Mouse (Mus musculus): ENCODE measurements around the gene Il2.

Il2 gene

DNA sequence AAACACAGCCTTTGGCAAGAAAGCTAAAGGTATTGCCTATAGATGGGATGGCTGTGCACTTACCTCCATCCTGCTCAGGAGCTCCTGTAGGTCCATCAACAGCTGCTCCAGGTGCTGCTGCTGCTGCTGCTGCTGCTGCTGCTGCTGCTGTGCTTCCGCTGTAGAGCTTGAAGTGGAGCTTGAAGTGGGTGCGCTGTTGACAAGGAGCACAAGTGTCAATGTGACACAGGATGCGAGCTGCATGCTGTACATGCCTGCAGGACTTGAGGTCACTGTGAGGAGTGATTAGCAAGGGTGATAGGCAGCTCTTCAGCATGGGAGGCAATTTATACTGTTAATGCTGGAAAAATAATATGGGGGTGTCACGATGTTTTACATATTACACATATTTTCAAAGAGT is at the start of gene Il2:
Gene Il2, minus strand, starts transcription at position 305 of the 400 bp plus-strand sequence.
- peak; percentile 19 for DNase-seq (ENCODE audit: low read depth)

DNA sequence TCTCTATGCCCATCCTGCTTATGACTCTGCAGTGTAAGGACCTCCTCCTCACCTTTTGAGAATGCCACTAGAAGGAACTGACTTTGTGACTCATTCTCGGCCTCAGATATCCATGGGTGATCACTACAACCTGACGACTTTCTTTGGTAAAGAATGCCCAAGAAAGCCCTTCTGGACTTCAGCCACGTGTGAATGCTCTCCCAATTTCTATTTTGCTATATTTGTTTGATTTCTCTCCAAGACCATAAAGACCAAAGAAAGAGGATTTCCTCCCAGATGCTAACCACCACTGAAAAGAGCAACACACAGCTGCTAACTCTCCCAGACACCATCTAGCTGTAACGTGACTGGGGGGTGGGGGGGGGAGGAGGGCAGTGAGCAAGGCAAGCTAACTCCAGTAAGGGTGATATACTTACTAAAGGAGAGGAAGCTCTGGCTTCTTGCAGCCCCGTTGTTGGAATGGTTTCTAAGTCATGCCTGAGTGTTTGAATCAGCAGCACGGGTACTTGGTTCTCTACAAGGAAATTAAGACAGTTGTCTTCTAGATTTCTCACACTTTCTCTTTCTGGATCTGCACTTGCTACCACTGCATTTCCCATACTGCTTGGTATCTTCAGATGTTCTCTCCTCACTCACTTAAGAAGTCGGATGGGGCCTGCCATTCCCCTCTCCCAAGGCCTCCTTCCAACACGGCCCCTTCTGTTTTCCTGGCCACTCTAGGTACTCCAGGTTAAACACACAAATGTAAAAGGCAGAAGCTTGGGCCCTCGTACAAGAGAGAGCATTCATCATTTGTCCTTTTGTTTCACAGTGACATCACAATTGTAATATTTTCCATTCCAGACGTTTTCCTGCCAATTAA is 49.2 kb upstream of the Il2 start:
- no peak for DNase-seq (ENCODE audit: low read depth)

DNA sequence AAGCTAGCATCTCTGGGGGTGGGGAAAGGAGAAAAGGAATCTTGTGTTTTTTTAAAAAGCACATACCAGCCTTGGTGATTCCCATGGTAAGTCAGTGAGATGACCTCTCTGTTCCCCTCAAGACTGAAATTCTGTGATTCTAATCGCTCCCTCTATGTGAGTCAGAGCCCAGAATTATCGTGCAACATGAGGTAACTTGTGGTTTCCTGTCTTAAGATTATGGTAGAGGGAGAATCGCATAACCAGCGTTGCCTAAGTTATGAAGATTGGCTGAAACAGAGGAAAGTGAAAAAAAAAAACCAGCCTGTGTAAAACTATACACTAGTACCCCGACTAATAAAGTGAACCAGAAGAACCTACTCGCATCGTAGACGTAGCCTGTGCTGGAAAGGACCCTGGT is 47.5 kb upstream of the Il2 start:
- peak; percentile 63 for DNase-seq (ENCODE audit: low read depth)

DNA sequence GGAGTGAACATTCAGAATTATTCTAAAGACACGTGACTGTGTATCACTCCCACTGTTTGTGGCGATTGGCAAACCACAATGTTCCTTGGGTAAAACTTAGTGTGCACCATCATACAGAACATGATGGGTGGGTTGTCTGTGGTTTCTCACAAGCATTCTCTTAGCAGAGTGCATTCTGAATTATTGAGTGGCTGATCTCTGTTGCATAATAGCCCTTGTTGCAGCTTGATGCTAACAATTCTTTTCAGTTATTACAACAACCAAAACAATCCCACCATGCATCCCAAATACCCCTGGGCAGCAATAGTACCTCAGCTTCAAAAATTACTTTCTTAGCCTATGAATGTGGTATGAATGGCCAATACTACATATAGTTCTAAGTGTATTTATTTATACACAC is 43.5 kb upstream of the Il2 start:
- no peak for DNase-seq (ENCODE audit: low read depth)

DNA sequence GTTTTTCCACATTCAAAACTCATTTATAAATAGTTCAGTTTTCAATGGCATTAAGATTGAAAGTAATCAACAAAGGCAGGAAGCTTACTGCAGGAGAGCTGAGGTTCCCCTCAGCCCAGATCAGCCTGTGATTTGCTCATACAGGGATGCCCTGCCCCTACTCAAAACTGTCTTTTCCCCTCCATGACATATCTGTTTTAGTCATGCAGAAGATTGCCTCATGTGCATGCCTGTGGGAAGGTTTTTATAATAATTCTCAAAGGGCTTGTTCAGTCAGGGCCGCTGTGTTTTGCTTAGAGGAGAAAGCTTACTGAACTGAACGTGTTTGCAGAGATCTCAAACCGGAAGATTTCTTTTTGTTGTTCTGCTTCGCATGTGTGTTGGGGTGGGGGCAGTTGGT is 35.3 kb upstream of the Il2 start:
- DNase-seq (ENCODE audit: low read depth), result peak; percentile 26

DNA sequence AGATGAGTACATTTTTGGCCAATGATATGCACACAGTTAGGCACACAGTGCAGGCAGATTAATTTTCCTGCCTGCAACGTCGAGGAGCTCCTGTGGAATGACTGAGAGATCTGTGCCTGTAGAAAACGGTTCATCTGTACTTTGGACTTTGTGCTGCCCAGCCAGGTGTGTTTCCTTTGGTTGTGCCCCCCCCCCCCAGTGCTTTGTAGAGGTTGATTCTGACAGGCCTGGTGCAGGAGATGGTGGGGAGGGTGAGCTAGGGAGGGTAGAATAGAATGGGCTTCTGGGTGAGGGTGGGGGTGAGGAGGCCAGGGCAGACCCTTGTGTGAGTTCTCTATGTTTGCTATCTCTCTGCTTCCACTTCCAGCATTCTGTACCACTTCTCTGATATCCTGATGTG is 32.5 kb upstream of the Il2 start:
- DNase-seq (ENCODE audit: low read depth), result no peak

DNA sequence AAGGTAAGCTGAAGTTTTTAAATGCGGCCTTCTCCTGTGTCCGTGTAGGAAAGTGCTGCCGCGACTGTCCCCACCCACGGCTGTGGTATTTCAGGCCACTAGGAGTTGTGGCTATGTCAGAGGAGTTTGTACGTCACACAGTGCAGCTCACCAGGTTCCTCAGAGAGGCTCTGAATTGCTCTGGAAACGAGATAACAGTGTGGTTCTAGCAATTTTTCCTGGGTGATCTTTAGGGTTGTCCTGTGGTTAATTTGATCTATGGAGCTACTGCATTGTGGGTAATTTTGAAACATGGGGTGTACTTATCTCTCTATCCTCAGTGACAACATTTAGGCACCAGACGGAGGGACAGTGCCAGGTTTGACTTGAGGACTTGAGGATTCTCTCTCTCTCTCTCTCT is 31.3 kb upstream of the Il2 start:
- DNase-seq (ENCODE audit: low read depth), result peak; percentile 30

DNA sequence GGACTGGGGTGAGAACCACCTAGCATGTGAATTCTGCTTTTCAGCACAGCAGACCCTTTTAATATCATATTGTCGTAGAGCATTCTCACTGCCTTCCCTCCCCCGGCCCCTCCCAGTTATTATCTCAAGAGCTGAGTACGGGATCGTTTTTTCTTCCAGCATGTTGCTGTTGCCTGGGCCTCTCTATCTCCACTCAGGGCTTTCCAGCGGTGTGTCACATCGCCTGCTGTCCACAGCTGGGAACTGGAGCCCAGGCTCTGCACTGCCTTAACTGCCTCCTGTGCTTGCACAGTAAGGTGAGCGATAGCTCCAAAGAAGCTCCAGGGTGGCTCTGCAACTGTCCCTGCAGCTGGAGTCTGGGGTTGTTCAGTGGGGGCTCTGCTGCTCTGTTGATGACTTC is 28.6 kb upstream of the Il2 start:
- DNase-seq (ENCODE audit: low read depth), result no peak

DNA sequence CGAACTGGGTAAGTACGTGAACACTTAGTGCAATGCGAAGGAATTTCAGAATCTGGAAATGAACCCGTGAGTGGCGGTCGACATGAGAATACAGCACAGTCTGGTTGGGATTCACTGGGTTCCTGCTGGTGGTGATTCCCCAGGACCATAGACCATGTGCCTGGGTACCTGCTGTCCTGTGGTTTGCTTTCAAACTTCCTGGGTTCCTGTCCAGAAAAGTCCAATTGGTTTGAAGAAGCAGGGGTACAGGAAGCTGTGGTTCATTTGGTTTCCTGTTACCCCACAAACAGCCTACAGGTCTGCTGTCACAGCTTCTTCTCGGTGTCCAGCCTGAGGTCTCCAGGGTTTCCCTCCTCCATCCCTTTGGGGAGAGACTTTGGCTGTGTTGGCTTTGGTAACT is 27.2 kb upstream of the Il2 start:
- peak; percentile 42 for DNase-seq (ENCODE audit: low read depth)

DNA sequence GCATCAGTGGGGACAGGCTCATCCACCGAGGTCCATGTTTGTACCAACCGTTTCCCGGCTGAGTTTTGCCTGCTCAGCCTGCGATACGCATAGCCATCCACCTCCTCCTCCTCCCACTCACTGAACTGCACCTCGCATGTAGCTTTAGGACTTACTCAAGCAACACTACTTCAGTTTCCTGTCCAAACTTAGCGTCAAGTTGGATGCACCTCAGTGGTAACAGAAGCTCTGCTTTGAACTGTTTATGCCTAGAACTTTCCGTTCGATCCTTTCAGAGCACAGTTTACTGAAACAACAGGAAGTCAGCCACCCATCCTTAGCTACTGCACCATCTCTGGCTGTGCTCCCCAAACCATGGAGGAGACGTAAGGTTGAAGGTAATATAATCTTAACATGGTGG is 26.5 kb upstream of the Il2 start:
- peak; percentile 57 for DNase-seq (ENCODE audit: low read depth)

DNA sequence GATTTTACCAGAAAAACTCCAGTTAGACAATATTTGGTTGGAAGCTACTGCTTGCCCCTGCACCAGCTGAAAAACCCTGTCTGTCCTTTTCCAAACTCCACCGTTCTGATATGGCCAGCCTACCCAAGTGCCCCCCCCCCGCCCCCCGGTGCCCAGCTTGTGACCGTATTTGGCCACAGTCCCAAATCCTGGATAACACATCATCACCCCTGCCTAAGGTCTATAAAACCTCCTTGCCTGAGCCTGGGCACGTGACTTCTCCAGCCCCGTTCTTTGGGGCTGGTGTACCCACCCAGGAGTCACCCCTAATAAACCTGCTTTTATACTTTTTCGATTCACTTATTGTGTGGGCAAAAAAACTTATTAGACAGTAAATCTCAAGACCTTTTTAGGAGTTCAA is 21.1 kb upstream of the Il2 start:
- DNase-seq (ENCODE audit: low read depth), result no peak

DNA sequence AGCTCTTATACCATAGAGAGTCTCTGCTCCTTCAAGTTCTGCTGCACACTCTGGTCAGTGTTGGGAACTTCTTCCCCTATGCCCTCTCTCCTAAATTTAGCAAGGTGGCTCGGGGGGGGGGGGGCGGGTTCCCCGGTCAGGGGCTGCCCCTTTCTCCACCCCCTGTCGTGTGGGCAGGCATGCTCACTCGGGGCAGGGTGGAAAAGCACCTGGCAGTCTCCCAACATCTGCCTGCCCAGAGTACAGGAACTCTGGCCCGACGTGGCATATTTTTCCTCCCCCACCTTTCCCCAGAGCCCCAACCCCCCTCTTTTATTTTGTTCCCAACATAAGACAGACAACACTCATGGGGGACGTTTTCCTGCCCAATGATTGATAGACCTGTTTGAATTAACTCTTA is 20.6 kb upstream of the Il2 start:
- DNase-seq (ENCODE audit: low read depth), result no peak

DNA sequence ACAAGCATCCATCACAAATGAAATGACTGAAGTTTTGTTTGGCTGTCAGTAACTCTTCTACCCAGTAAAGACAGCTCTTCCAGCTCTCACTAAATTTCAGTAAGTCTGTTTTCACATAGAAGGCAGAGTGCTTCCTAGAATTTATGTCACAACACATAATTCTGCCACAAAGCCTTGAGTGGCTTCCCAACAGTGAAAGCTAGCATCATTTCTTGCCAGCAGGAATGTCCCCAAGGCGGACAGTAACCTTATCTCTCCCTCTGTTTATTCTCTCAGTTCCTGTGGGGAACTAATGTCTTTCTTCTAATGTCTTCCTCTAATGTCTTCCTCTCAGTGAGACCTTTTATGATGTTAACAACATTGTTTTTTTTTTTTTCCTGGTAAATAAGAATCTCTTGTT is 19.2 kb upstream of the Il2 start:
- DNase-seq (ENCODE audit: low read depth), result no peak

DNA sequence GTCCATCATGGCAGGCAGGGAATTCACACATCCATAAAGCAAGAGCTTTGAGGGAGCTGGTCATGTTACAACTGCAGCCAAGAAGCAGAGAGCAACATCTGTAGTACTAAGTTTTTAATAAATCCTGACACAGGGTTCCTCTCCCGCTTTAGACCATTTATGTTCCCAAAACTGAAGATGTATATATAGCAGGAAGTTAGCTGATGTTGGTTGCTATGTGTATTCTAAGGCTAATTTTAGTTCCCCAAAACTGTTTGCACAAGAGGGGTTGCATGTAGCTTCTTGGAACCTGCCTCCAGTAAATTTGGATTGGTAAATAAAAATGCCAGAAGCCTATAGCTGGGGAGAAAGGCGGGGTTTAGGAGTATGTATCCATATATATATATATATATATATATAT is 16.1 kb upstream of the Il2 start:
- DNase-seq (ENCODE audit: low read depth), result no peak

DNA sequence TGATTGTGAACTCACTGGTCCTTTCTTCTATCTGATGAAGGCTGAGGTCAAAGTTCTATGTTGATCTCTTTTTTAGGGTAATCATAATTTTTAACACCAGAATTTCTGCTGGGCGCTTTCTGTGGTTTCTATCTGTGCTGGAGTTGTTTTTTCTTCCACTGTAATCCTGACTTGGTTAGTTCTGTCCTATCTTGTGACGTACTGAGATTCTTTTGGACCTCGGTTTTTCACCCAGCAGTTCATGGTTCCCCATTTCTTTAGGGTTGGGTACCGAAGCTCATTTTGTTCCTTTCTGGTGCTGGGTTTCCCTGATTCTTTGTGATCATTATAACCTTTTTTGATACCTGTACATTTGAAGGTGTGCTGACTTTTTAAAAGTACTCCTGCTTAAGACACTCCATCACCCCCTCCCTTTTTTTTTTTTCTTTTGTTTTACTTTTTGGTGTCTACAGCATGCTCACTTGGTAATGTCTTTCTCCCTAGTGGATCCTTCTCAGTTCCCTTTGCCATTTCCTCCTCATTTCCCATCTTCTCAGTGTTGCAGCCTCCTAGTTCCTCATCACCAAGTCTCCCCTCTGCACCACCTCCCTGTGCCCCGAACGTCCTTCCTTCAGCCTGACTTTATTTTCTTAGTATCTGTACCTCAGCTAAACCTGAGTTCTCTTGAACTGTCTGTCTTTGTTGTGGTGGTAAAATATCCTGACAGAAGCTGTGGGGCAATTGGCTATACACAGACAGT is 14.6 kb upstream of the Il2 start:
- no peak for DNase-seq (ENCODE audit: low read depth)

DNA sequence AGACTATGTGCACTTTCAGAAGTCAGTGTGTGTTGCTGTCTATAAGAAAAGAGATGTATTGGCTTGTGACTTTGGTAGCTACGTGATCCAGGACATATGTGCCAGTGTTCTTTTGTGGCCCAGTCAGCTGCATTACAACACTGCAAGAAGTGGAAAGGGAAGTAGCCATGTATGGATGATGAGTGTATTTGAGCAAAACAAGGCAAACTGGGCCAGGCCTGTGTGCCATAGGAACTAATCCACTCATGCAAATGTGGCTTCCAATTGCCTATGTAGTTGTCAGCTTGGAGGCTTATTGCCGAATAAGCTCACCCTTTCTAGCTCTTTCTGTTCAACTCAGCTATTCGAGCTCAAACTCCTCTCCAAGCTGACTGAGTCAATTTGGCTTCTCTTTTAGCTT is 13.4 kb upstream of the Il2 start:
- DNase-seq (ENCODE audit: low read depth), result no peak

DNA sequence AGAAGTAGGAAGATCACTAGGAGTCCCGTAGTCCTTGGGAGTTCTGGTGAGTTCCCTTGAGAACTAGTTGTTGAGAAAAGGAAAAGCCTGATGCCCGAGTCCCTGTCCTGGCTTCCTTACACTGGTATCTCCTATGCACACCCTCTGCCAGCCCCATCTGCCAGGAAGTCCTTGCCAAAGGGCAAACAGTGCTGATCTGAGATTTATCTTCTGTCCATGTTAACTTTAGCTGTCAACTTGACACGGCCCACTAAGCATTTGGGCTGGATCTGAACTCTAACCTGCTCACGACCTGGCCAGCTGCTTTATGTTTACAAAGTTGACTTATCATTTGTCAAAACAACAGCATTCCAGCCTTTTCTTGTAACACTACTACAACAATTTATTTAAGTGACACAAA is 11.5 kb upstream of the Il2 start:
- DNase-seq (ENCODE audit: low read depth), result no peak

DNA sequence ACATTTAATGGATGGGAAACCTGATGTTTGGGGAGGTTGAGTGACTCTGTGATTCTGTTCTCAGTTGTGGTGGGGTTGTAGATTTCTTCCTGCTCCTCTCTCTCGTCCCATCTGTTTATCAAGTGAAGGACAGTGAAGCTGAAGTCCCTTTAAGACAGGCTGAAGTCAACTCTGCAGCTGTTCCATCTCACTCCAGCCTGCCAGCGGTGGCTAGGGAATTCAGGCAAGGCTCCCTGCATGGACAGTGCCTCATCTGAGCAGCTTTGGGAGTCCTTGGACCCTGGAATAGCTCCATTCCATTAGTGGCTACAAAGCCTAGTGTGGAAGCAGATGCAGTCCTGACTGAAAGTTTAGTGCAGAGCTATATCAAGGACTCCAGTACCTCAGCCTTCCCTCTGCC is 3.3 kb upstream of the Il2 start:
- DNase-seq (ENCODE audit: low read depth), result no peak

DNA sequence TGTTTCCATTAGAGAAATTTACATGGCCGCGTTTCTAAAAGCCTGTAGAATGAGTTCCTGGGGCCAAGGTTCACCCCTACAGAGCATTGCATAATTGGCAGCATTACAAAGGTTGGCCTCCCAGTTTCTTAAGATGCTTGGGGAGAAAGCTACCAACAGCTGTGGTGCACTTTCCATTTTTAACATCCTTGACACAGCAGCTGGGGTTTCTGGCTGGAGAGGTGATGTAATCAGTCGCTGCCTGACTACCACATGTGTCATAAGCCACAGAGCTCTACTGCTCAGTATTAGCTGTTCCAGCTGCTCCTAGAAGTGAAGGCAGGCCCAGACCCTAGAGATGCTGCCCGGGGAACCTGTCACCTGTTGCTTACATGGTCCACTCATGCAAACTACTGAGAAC is 2.5 kb upstream of the Il2 start:
- DNase-seq (ENCODE audit: low read depth), result no peak

DNA sequence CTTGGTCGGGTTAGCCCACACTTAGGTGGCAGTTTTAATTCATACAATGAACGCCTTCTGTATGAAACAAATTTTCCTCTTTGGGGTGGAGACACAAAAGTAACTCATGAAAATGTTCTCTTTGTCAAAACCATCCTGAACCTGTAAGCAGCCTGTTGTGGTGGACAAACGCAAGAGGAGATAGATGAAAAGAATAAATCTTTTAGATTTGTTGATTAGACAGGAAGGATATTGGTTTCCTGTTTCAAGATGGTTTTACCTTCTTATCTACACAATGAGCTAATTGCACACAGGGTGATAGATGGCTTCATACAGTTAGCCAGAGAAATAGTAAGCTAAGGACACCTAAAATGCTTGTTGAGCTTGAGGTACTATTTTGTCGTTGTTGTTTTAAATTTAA is 403 bp upstream of the Il2 start:
- peak; percentile 29 for DNase-seq (ENCODE audit: low read depth)

DNA sequence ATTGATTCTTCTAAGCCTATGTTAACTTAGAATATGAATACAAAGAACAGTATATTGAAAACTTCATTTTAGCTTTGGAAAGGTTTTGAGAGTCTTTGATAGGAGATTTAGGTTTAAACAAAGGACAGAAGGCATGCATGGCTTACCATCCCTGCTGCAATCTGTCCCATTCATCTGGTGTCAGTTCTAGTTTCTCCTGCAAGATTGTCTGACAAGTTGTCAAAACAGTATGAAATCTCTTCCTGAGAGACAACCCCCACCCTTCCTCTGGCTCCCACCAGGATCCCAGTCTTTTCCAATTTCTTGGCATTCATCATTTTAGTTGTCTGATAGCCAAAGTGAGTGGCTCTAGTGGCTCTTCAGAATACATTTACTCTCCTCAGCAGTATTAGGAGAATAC is 35.0 kb downstream of the Il2 start:
- no peak for DNase-seq (ENCODE audit: low read depth)

DNA sequence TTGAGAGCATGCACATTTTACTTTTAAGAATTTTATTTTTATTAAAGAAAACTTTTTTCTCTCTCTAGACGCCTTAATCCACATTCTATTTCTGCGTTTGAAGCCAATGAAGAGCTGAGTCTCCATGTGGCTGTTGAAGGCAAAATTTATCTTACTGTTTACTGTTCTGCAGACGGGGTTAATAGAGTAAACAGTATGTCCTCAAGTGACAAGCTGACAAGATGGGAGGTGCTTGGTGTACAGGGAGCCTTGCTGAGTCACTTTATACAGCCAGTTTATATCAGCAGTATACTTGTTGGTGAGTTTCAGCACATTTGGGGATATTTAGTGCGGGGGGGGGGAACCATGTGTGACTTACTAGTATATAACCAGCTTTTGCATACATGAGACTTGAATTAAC is 40.9 kb downstream of the Il2 start:
- no peak for DNase-seq (ENCODE audit: low read depth)

DNA sequence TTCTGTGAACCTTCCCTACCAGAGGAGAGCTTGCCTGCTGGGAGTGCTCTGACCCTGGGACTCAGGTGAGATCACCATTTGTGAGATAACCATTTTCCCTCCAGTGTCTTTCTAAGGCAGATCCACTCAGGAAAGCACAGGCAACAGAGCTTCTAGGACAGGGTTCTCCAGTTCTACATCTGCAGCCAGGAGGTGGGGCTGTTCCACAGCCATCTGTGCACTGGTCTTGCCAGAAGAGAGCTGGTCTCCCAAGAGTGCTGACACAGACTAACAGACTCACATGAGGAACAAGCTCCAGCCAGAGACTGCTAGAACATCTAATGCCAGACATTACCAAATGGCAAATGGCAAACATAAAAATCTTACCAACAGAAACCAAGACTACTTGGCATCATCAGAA is 52.5 kb downstream of the Il2 start:
- DNase-seq (ENCODE audit: low read depth), result no peak
